Mouse (Mus musculus) lung, postnatal 0 days (tissue): ENCODE measurements around the gene Mlph. TPM values are rescaled to one million over a fixed set of nuclear protein-coding genes. Genes with fewer than 3 reads are reported as not detected.
A peak's percentile ranks its signal among the peaks of the same experiment; 100 is the strongest.

Experiments
- ATAC-seq: fragments of 200-750 bp; cut with Nextera tagmentation; 2 replicates; pipeline ENCODE4 v1.8.0; 2017; ENCODE audit warnings: moderate library complexity
- DNase-seq: peaks from one replicate; pipeline ENCODE4 v3.0.0-alpha.2; 2016; ENCODE audit warnings: low spot score
- H3K27ac ChIP-seq: fragments of 300-500 bp; sonication (generic); 2 replicates; pipeline ENCODE4 v1.5.1; 2014; ENCODE audit warnings: antibody characterized with exemption, mild to moderate bottlenecking, low read length, mixed read lengths
- H3K27me3 ChIP-seq: fragments of 300-500 bp; sonication (generic); replicated peaks from 2 replicates; pipeline ENCODE4 v1.6.1; 2014; ENCODE audit warnings: low read length, mixed read lengths; ENCODE audit not compliant: insufficient read depth
- H3K36me3 ChIP-seq: fragments of 300-500 bp; sonication (generic); 2 replicates; pipeline ENCODE4 v1.6.1; 2014; ENCODE audit warnings: low read length, mixed read lengths; ENCODE audit not compliant: insufficient read depth
- H3K4me1 ChIP-seq: fragments of 300-500 bp; sonication (generic); 2 replicates; pipeline ENCODE4 v1.6.1; 2014; ENCODE audit warnings: antibody characterized with exemption, low read depth, low read length, mixed read lengths; ENCODE audit not compliant: insufficient read depth
- H3K4me2 ChIP-seq: fragments of 300-500 bp; sonication (generic); replicated peaks from 2 replicates; pipeline ENCODE4 v1.6.1; 2014; ENCODE audit warnings: low read depth, mild to moderate bottlenecking, low read length, moderate library complexity, mixed read lengths
- H3K4me3 ChIP-seq: fragments of 300-500 bp; sonication (generic); 2 replicates; pipeline ENCODE4 v1.5.1; 2014; ENCODE audit warnings: low read depth, low read length
- H3K9ac ChIP-seq: fragments of 300-500 bp; sonication (generic); replicated peaks from 2 replicates; pipeline ENCODE4 v1.6.1; 2014; ENCODE audit warnings: low read depth, mild to moderate bottlenecking
- H3K9me3 ChIP-seq: fragments of 300-500 bp; sonication (generic); 2 replicates; pipeline ENCODE4 v1.6.1; 2016; ENCODE audit warnings: low read length, mixed read lengths
- CTCF ChIP-seq: IDR thresholded peaks from 2 replicates; pipeline ENCODE4 v1.5.1; 2016; ENCODE audit warnings: antibody characterized with exemption, mild to moderate bottlenecking
- EP300 ChIP-seq: IDR thresholded peaks from 2 replicates; pipeline ENCODE4 v1.6.1; 2016; ENCODE audit warnings: antibody characterized with exemption, mild to moderate bottlenecking, control low read depth
- WGBS: fragments of 180-500 bp; shearing (Covaris S2); extraction: QIAGEN DNeasy Blood & Tissue Kit; methylation state at CpG from one replicate; pipeline ENCODE4 v1.1.7; 2014; 5-methylcytosine and 5-hydroxymethylcytosine counted together
- polyA plus RNA-seq: library from polyadenylated mRNA; unstranded; fragments of >200 nt; fragmentation: Nextera tagmentation; extraction: Ambion mirVana; gene quantifications from 2 replicates; pipeline ENCODE4 v1.2.1, GENCODE M21; 2015

Mlph gene
- 2.4 and 2.7 TPM in 2 replicates for polyA plus RNA-seq

DNA sequence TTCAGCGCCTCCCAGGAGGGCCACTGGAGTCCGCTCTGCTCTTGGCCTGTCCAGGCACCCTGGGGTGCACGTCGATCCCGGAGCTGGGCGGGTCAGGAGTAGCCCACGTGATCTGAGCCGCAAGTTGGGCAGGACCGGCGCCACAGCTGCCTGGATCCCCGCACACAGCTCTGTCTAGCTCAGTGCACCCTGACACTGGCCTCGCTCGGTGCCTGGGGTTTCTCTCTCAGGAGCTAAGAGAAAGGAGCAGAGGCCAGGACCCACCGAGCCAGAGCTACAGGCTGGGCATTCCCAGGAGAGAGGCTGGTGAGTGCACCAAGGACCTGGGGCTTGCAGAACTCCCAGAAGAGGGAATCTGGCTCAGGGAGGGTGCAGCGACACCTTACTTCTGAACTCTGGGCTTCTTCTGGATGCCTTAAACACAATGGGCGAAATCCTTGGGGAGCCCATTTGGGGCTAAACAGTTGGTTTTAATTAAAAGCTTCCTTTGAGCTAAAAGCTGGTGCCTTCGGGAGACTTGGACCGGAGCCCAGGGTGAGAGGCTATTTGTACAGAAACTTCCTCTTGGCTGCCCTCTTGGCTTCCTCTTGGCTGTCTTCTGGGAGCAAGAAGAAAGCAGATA, at the start of gene Mlph:
TSS of gene Mlph (plus strand) at position 138 of the 622 bp plus-strand sequence.
- Histone ChIP-seq H3K4me2 (peak within 1 kb of the TSS; percentile 63), H3K27me3 (no peaks in the 10 kb centered on the region), H3K9ac (peak within 1 kb of the TSS; percentile 34; the same call in 1 of the 2 replicates), H3K27ac (0 out of 2 replicates have a peak within 1 kb of the TSS, but pooled peaks have one; percentile 51), H3K4me3 (peak within 1 kb of the TSS; percentile 33), H3K36me3 (no peaks in the 10 kb centered on the region), H3K9me3 (no peaks in the 10 kb centered on the region; the same call in 1 of the 2 replicates), H3K4me1 (peaks cover 12% of the 10 kb centered on the region; the same call in 1 of the 2 replicates)
- ATAC-seq: peak; percentile 88
- TF ChIP-seq CTCF: no peak
- TF ChIP-seq EP300: no peak
- 5% methylated on average over 18 of the region's 18 CpGs for WGBS
- peak; percentile 70 for DNase-seq

DNA sequence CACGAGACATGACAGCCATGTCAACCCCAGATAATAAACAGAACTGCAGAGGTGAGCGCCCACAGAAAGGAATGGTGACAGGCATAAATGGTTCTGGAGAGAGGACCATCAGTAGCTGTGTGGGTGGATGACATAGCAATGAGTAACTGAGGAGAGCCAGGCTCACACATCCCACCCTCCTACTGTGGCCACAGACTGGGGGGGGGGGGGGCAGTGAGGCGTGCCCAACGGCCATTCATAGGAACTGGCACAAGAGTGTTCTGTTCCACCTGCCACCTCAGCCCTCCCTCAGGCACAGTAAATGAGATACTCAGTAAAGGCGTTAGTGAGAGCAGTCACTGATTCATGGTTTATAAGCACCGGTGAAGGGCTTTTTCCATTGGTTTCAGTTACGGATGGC, 48.2 kb upstream of the Mlph start:
- no peak for DNase-seq
- ATAC-seq: no peak
- Histone ChIP-seq H3K27ac (no peak overlapping the region), H3K4me2 (no peak overlapping the region), H3K4me3 (no peak overlapping the region), H3K27me3 (no peaks in the 10 kb centered on the region), H3K9ac (no peak overlapping the region), H3K4me1 (no peaks in the 10 kb centered on the region), H3K36me3 (no peaks in the 10 kb centered on the region), H3K9me3 (no peaks in the 10 kb centered on the region)
- TF ChIP-seq CTCF (no peak), EP300 (no peak)
- WGBS: 82% methylated on average over 7 of the region's 7 CpGs

DNA sequence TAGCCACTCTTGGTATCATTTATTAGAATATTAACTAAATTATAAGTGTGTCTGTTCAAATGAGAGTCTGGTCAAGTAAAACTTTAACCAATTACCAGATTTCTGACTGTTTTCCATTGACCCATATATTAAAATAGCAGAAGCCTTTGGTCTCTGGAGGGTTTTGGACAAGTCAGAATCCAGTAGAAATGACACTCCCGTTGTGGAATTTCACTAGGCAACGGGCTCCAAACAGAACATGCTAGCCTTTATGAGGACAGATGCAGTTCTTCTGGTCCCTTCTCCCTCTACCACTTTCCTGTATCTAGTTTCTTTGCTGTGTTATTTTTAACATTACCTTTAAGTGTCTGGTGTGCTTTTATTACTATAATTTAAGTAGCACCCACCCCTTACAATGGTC, 44.3 kb upstream of the Mlph start:
- DNase-seq: no peak
- no peaks in the 10 kb centered on the region for H3K9me3 ChIP-seq
- no peak overlapping the region for H3K9ac ChIP-seq
- no peak overlapping the region for H3K4me3 ChIP-seq
- peaks cover under 1% of the 10 kb centered on the region; the same call in 1 of the 2 replicates for H3K4me1 ChIP-seq
- WGBS: 75% methylated on average over 2 of the region's 2 CpGs
- TF ChIP-seq EP300: no peak
- no peak for TF ChIP-seq CTCF
- ATAC-seq: no peak
- H3K36me3 ChIP-seq: no peaks in the 10 kb centered on the region
- H3K4me2 ChIP-seq: no peak overlapping the region
- no peaks in the 10 kb centered on the region for H3K27me3 ChIP-seq
- H3K27ac ChIP-seq: no peak overlapping the region

DNA sequence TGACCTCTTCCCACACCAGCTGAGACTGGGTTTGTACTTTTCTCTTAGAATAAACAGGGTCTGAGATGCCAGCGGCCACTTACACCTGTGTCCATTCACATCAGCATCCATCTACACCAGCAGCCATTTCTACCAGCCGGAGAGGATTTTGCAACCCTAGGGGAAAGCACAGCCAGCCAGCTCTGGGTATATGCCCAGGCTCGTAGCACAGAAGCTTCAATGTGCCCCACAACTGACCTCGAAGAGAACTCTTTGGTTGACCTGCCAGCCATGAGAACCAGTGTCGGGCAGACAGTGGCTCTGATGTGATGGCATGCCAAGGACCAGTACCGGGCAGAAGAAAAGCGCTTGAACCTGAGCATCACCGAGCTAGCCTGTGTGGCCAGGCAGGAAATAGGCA, 39.5 kb upstream of the Mlph start:
- no peaks in the 10 kb centered on the region for H3K9me3 ChIP-seq
- DNase-seq (no peak), ATAC-seq (no peak)
- 75% methylated on average over 8 of the region's 8 CpGs for WGBS
- peak overlapping the region; percentile 69 for H3K27ac ChIP-seq
- H3K4me3 ChIP-seq: no peak overlapping the region
- TF ChIP-seq CTCF: no peak
- no peak for TF ChIP-seq EP300
- H3K9ac ChIP-seq: no peak overlapping the region
- H3K4me1 ChIP-seq: peaks cover 5% of the 10 kb centered on the region; the same call in 1 of the 2 replicates
- no peak overlapping the region for H3K4me2 ChIP-seq
- no peaks in the 10 kb centered on the region for H3K36me3 ChIP-seq
- no peaks in the 10 kb centered on the region for H3K27me3 ChIP-seq

DNA sequence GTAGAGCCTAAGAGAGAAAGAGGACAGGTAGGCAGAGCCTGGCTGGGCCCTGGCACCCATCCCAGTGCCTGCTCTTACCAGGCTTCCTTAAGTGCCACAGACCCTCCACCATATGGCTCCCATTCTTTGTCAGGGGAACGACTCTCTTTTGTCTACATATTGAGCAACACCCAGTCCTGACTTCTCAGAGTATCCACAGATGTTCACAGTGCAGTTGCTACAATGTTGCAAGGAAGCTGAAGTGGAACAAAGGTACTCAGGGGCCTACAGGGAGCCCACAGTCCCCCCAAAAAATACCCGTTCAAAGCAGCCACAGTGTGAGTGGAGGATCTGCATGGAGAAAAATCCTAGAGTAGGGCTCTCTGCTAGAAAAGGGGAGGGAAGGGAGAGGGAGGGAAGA, 38.9 kb upstream of the Mlph start:
- TF ChIP-seq EP300 (no peak; the same call in none of the 2 replicates), CTCF (no peak)
- ATAC-seq (peak; percentile 56), DNase-seq (peak; percentile 87)
- Histone ChIP-seq H3K9me3 (no peaks in the 10 kb centered on the region), H3K36me3 (no peaks in the 10 kb centered on the region), H3K4me3 (no peak overlapping the region), H3K27me3 (no peaks in the 10 kb centered on the region), H3K4me1 (peaks cover 5% of the 10 kb centered on the region; the same call in 1 of the 2 replicates), H3K27ac (peak overlapping the region; percentile 69), H3K9ac (no peak overlapping the region), H3K4me2 (no peak overlapping the region)
- WGBS: 15% methylated on average over 2 of the region's 2 CpGs

DNA sequence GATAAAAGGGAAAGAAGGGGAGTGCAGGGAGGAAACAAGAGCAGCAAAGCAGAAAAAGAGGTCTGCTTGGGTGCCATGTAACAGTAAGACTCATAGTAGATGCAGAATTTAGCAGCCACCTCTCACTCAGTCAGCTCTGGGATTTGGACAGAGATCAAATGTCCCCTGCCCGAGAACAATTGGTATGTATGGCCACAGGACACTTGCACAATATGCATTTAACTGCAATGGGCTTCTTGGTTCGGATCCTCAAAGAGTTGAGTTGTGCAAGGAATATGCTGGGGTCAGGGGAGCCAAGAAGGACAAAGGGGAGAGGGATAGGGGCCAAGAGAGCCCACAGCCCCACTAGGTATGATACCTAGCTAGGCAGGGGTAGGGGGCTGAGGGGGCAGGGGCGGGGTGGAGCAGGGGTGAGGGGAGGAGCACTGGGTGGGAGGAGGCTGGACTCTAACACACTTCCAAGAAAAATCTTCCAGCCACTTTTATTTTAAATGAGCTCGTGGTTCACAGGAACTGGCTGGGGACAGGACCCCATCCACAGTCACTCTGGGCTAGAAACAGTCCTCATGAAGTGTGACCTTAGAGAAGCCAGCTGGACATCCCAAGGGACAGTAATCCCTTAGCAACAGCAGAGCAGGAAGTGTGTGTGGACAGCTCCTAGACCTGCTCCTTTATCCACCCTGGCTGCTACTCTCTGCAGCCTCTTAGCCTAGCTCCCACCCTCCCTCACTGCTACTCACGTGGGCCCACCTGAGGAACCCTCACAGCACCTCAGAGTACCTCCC, 38.2 kb upstream of the Mlph start:
- Histone ChIP-seq H3K4me2 (no peak overlapping the region), H3K27me3 (no peaks in the 10 kb centered on the region), H3K4me3 (no peak overlapping the region), H3K4me1 (peaks cover 5% of the 10 kb centered on the region; the same call in 1 of the 2 replicates), H3K9me3 (no peaks in the 10 kb centered on the region), H3K27ac (peak overlapping the region; percentile 69), H3K9ac (no peak overlapping the region), H3K36me3 (no peaks in the 10 kb centered on the region)
- ATAC-seq (peak; percentile 94), DNase-seq (peak; percentile 89)
- WGBS: 27% methylated on average over 4 of the region's 5 CpGs
- TF ChIP-seq EP300 (peak; percentile 26; the same call in 1 of the 2 replicates), CTCF (no peak)
